Mouse (Mus musculus): ENCODE measurements around the gene Pgap2. TPM values are rescaled to one million over a fixed set of nuclear protein-coding genes. Genes with fewer than 3 reads are reported as not detected.

Pgap2 gene
- 118 and 123 TPM in 2 replicates for polyA plus RNA-seq (2012; rRNA removed)

GRCm38 (mm10) chr7:102209756-102210721 is at the start of gene Pgap2, which contains the start of gene Nup98:
Pgap2 (plus strand) TSS chr7:102210208.
Nup98 (minus strand) TSS chr7:102210176.

GRCm38 (mm10) chr7:102255954-102256353 is 45.9 kb downstream of the Pgap2 start, which contains the start of gene Rhog:
Rhog (minus strand) TSS chr7:102256054.

GRCm38 (mm10) chr7:102267601-102268394 is 57.8 kb downstream of the Pgap2 start, which contains the start of gene Stim1:
Stim1 (plus strand) TSS chr7:102267806.

Other genes starting within 250 kb of the Pgap2 start
- gene Il18bp, start 191.5 kb upstream of the Pgap2 start, polyA plus RNA-seq (2012; rRNA removed): 1.9 and 2.6 TPM in 2 replicates
- gene Rnf121, start 144.7 kb upstream of the Pgap2 start, polyA plus RNA-seq (2012; rRNA removed): 10.6 and 12.9 TPM in 2 replicates
- gene Xndc1, start 144.7 kb upstream of the Pgap2 start, polyA plus RNA-seq (2012; rRNA removed): 9.8 and 11.4 TPM in 2 replicates
- gene Xntrpc, start 144.5 kb upstream of the Pgap2 start, polyA plus RNA-seq (2012; rRNA removed): 0.27 and 0.56 TPM in 2 replicates
- gene Trpc2, start 127.1 kb upstream of the Pgap2 start, polyA plus RNA-seq (2012; rRNA removed): 0.38 and 0.76 TPM in 2 replicates
- 2.2 and 4.2 TPM in 2 replicates for gene Art1, start 108.5 kb upstream of the Pgap2 start, polyA plus RNA-seq (2012; rRNA removed)
- 0.16 and 0.40 TPM in 2 replicates for gene Art5, start 100.7 kb upstream of the Pgap2 start, polyA plus RNA-seq (2012; rRNA removed)
- gene Chrna10, start 93.4 kb upstream of the Pgap2 start, polyA plus RNA-seq (2012; rRNA removed): 0.04 and 0.08 TPM in 2 replicates
- gene Nup98, start within 50 bp of the Pgap2 start, polyA plus RNA-seq (2012; rRNA removed): 4.6 and 5.4 TPM in 2 replicates
- gene Rhog, start 45.8 kb downstream of the Pgap2 start, polyA plus RNA-seq (2012; rRNA removed): 48.4 and 53.1 TPM in 2 replicates
- 29.9 and 33.5 TPM in 2 replicates for gene Stim1, start 57.6 kb downstream of the Pgap2 start, polyA plus RNA-seq (2012; rRNA removed)
- gene Rrm1, start 231.5 kb downstream of the Pgap2 start, polyA plus RNA-seq (2012; rRNA removed): 1.4 and 2.7 TPM in 2 replicates